Mouse (Mus musculus) heart, postnatal 0 days (tissue): ENCODE data around the gene Chmp5. TPM values are rescaled to one million over a fixed set of nuclear protein-coding genes. Genes with fewer than 3 reads are reported as not detected.

Experiments
- ATAC-seq: fragments of 200-750 bp; cut with Nextera tagmentation; 2 replicates; pipeline ENCODE4 v1.8.0; 2017; ENCODE audit warnings: low read depth, moderate number of reproducible peaks, moderate library complexity; ENCODE audit not compliant: insufficient read depth
- DNase-seq: peaks from one replicate; pipeline ENCODE4 v3.0.0-alpha.2; 2016; ENCODE audit warnings: low spot score
- H3K27ac ChIP-seq: fragments of 300-500 bp; sonication (generic); 2 replicates; pipeline ENCODE4 v1.5.1; 2014; ENCODE audit warnings: low read depth, mild to moderate bottlenecking
- H3K27me3 ChIP-seq: fragments of 300-500 bp; sonication (generic); 2 replicates; pipeline ENCODE4 v1.6.1; 2014; ENCODE audit warnings: low read length, mixed read lengths; ENCODE audit not compliant: control insufficient read depth, insufficient read depth
- H3K36me3 ChIP-seq: fragments of 300-500 bp; sonication (generic); replicated peaks from 2 replicates; pipeline ENCODE4 v1.6.1; 2014; ENCODE audit warnings: low read length, mixed read lengths; ENCODE audit not compliant: control insufficient read depth, insufficient read depth
- H3K4me1 ChIP-seq: fragments of 300-500 bp; sonication (generic); 2 replicates; pipeline ENCODE4 v1.6.1; 2014; ENCODE audit warnings: antibody characterized with exemption; ENCODE audit not compliant: control insufficient read depth, insufficient read depth
- H3K4me2 ChIP-seq: fragments of 300-500 bp; sonication (generic); 2 replicates; pipeline ENCODE4 v1.6.1; 2014; ENCODE audit warnings: low read depth, mild to moderate bottlenecking, low read length, moderate library complexity
- H3K4me3 ChIP-seq: fragments of 300-500 bp; sonication (generic); 2 replicates; pipeline ENCODE4 v1.5.1; 2014; ENCODE audit warnings: low read depth, low read length
- H3K9ac ChIP-seq: fragments of 300-500 bp; sonication (generic); replicated peaks from 2 replicates; pipeline ENCODE4 v1.6.1; 2014; ENCODE audit warnings: low read depth, low read length, mixed read lengths
- H3K9me3 ChIP-seq: fragments of 300-500 bp; sonication (generic); replicated peaks from 2 replicates; pipeline ENCODE4 v1.6.1; 2016; ENCODE audit warnings: low read length; ENCODE audit not compliant: control insufficient read depth
- CTCF ChIP-seq: IDR thresholded peaks from 2 replicates; pipeline ENCODE4 v1.5.1; 2016; ENCODE audit warnings: antibody characterized with exemption, control low read depth, low read depth
- EP300 ChIP-seq: IDR thresholded peaks from 2 replicates; pipeline ENCODE4 v1.6.1; 2016; ENCODE audit warnings: antibody characterized with exemption, low read depth
- WGBS: fragments of 180-500 bp; shearing (Covaris S2); extraction: QIAGEN DNeasy Blood & Tissue Kit; methylation state at CpG from one replicate; pipeline ENCODE4 v1.1.7; 2014; 5-methylcytosine and 5-hydroxymethylcytosine counted together
- polyA plus RNA-seq: library from polyadenylated mRNA; unstranded; fragments of >200 nt; fragmentation: Nextera tagmentation; extraction: Ambion mirVana; gene quantifications from 2 replicates; pipeline ENCODE4 v1.2.1, GENCODE M21; 2015
- total RNA-seq: library from RNA; depleted of rRNA; stranded (reverse); fragments of >200 nt; gene quantifications from 2 replicates; pipeline ENCODE4 v1.2.3, GENCODE M21; 2014; ENCODE audit warnings: low replicate concordance

Chmp5 gene
- total and polyA plus RNA-seq, 2 experiments from 2014 or later = 17.7 to 72.3 TPM

DNA sequence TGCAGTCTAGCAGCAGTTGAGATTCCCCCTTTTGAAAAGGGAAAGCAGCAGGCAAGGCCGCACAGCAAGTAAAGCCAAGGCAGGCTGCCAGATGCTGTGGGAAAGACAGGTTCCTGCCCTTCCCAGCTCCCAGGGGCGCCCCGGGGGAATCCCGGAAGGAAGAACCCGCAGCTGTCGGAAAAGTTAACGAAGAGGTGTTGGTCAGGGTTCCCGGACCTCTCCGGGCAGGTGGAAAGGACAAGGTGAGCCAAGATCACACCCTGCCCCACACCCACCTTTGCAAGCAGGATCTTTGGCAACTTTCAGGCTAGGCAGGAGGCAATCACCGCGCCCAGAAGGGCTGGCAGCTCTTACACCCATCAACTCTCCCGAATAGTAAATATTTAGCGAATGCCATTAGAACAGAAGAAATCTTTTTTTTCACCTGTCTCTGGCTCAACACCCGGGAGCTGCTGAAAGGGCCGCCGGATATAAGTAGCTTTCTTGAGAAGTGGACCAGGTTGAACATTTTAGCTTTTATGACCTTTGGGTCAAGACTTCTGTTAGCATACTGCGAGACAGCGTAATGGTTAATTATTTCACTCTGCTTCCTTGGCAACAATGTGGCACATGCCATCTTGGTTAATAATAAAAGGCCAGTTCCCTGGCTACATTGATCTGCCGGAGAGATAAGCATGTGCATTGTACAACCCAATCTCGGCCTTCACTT lies 39.8 kb upstream of the Chmp5 start:
- no peak overlapping the region for H3K4me3 ChIP-seq
- H3K27me3 ChIP-seq = no peaks in the 10 kb centered on the region
- no peaks in the 10 kb centered on the region for H3K36me3 ChIP-seq
- no peak overlapping the region for H3K9ac ChIP-seq
- H3K9me3 ChIP-seq = no peaks in the 10 kb centered on the region
- ATAC-seq (no peak), DNase-seq (no peak)
- peak overlapping the region; percentile 16 for H3K4me2 ChIP-seq
- no peak overlapping the region for H3K27ac ChIP-seq
- H3K4me1 ChIP-seq = no peaks in the 10 kb centered on the region
- WGBS = 40% methylated on average over 20 of the region's 20 CpGs
- no peak for TF ChIP-seq EP300
- TF ChIP-seq CTCF = no peak

GRCm38 (mm10) chr4:40914287-40914867 lies 33.8 kb upstream of the Chmp5 start:
- H3K27ac ChIP-seq = no peak overlapping the region
- 0 out of 2 replicates have a peak, but pooled peaks cover 3% of the 10 kb centered on the region for H3K4me1 ChIP-seq
- no peak overlapping the region for H3K9ac ChIP-seq
- no peak for TF ChIP-seq CTCF
- DNase-seq = no peak
- H3K9me3 ChIP-seq = no peaks in the 10 kb centered on the region
- no peak overlapping the region for H3K4me3 ChIP-seq
- no peak for ATAC-seq
- H3K36me3 ChIP-seq = no peaks in the 10 kb centered on the region
- H3K27me3 ChIP-seq = no peaks in the 10 kb centered on the region
- H3K4me2 ChIP-seq = no peak overlapping the region

DNA sequence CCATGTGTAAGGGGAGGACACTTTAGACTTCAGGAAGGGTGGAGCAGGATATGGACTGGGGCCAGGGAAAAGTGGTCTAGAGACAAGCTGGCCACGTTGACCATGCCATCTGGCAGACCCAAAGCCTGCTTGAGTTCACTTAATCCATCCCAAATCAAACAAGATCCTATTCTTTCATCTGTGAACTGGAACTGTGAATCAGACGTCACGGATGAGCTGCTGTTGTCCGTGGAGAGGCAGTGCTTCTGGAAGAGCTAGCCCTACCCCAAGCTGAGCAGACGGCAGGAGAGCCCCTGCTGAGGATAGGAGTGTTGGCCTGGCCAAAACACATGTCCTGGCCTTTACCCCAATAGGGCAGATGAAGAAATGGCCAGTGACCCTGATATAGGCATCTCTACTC lies 32.3 kb upstream of the Chmp5 start:
- ATAC-seq (no peak), DNase-seq (no peak)
- no peaks in the 10 kb centered on the region for H3K36me3 ChIP-seq
- no peak overlapping the region for H3K4me3 ChIP-seq
- no peak overlapping the region for H3K27ac ChIP-seq
- H3K9ac ChIP-seq = no peak overlapping the region
- H3K27me3 ChIP-seq = no peaks in the 10 kb centered on the region
- WGBS = 57% methylated on average over 5 of the region's 5 CpGs
- no peaks in the 10 kb centered on the region for H3K9me3 ChIP-seq
- no peak overlapping the region for H3K4me2 ChIP-seq
- no peak for TF ChIP-seq EP300
- no peak for TF ChIP-seq CTCF
- H3K4me1 ChIP-seq = peaks cover 14% of the 10 kb centered on the region; the same call in 1 of the 2 replicates

GRCm38 (mm10) chr4:40916592-40917155 lies 31.5 kb upstream of the Chmp5 start:
- Histone ChIP-seq H3K36me3 (no peaks in the 10 kb centered on the region), H3K4me2 (no peak overlapping the region), H3K4me1 (peaks cover 14% of the 10 kb centered on the region; the same call in 1 of the 2 replicates), H3K27me3 (no peaks in the 10 kb centered on the region), H3K4me3 (no peak overlapping the region), H3K9ac (no peak overlapping the region), H3K9me3 (no peaks in the 10 kb centered on the region), H3K27ac (no peak overlapping the region)
- ATAC-seq = no peak
- DNase-seq = no peak
- WGBS = 90% methylated on average over 7 of the region's 7 CpGs
- TF ChIP-seq EP300 = no peak
- TF ChIP-seq CTCF = 0 out of 2 replicates have a peak, but pooled peaks have one; percentile 8

DNA sequence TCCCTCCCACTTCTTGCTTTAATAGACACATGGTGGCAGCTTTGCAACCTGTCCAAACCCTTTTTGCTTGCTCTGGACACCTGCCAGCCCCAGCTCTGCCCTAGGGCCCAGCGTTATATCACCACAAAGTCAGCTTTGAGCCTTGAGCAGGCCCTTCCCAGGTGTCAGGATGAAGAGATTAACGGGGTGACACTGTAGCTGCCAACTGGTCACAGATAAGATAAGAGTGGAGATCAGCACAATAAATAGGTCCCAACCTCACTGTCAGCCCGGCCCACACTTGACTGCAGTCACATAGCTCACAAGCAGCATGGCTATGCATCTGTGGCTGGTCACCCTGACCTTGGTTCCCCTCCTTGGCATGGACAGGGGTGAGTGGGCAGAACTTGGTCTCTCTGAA lies 28.4 kb upstream of the Chmp5 start, which contains the start of gene Spink4:
Gene Spink4 (plus strand): TSS at position 268 of the 400 bp plus-strand sequence.
- Histone ChIP-seq H3K4me1 (peaks cover 14% of the 10 kb centered on the region; the same call in 1 of the 2 replicates), H3K4me2 (no peak within 1 kb of the TSS), H3K4me3 (no peak within 1 kb of the TSS), H3K9me3 (no peaks in the 10 kb centered on the region), H3K9ac (no peak within 1 kb of the TSS), H3K36me3 (no peaks in the 10 kb centered on the region), H3K27ac (peak within 1 kb of the TSS; percentile 52), H3K27me3 (no peaks in the 10 kb centered on the region)
- peak; percentile 46 for DNase-seq
- no peak for TF ChIP-seq EP300
- TF ChIP-seq CTCF = no peak
- ATAC-seq = peak; percentile 47
- WGBS = 1% methylated on average over 3 of the region's 3 CpGs
